Mouse (Mus musculus): ENCODE data around the gene Ndrg4. TPM values are rescaled to one million over a fixed set of nuclear protein-coding genes. Genes with fewer than 3 reads are reported as not detected.
A peak's percentile ranks its signal among the peaks of the same experiment; 100 is the strongest.

The Ndrg4 gene
- polyA plus RNA-seq (2015; fragmentation: Nextera tagmentation; extraction: Ambion mirVana), result 16.3 and 17.0 TPM in 2 replicates

GRCm38 (mm10) chr8:95676631-95677030, at the start of gene Ndrg4:
Gene Ndrg4, plus strand, starts transcription at chr8:95676980.
- 40% methylated on average over 9 of the region's 9 CpGs for WGBS
- H3K27ac ChIP-seq, result no peak within 1 kb of the TSS
- H3K36me3 ChIP-seq, result no peaks in the 10 kb centered on the region
- peak within 1 kb of the TSS; percentile 98 for H3K4me2 ChIP-seq (replicated peaks)
- H3K4me1 ChIP-seq (replicated peaks), result peaks cover 14% of the 10 kb centered on the region
- H3K9ac ChIP-seq, result peak within 1 kb of the TSS; percentile 30; the same call in 1 of the 2 replicates
- H3K27me3 ChIP-seq (replicated peaks), result peaks cover 72% of the 10 kb centered on the region
- ATAC-seq, result no peak
- no peaks in the 10 kb centered on the region for H3K9me3 ChIP-seq
- H3K4me3 ChIP-seq (replicated peaks), result peak within 1 kb of the TSS; percentile 53

- Histone ChIP-seq H3K27me3 (replicated peaks) (no peaks in the 10 kb centered on the region), H3K4me2 (replicated peaks) (peak overlapping the region; percentile 75), H3K4me3 (replicated peaks) (no peak overlapping the region), H3K27ac (no peak overlapping the region), H3K9ac (no peak overlapping the region), H3K36me3 (no peaks in the 10 kb centered on the region; the same call in 1 of the 2 replicates), H3K9me3 (no peaks in the 10 kb centered on the region), H3K4me1 (replicated peaks) (0 out of 2 replicates have a peak, but pooled peaks cover 5% of the 10 kb centered on the region)
- 82% methylated on average over 6 of the region's 6 CpGs for WGBS
- no peak for ATAC-seq
Measured at GRCm38 (mm10) chr8:95632840-95633239, 43.9 kb upstream of the Ndrg4 start.

- WGBS, result under 1% methylated on average over 52 of the region's 52 CpGs
- peak within 1 kb of the TSS; percentile 60; the same call in 1 of the 2 replicates for H3K27ac ChIP-seq
- 0 out of 2 replicates have a peak, but pooled peaks cover 5% of the 10 kb centered on the region for H3K4me1 ChIP-seq (replicated peaks)
- H3K27me3 ChIP-seq (replicated peaks), result no peaks in the 10 kb centered on the region
- H3K9me3 ChIP-seq, result no peaks in the 10 kb centered on the region
- H3K36me3 ChIP-seq, result no peaks in the 10 kb centered on the region; the same call in 1 of the 2 replicates
- peak within 1 kb of the TSS; percentile 75 for H3K4me2 ChIP-seq (replicated peaks)
- peak; percentile 97 for ATAC-seq
- peak within 1 kb of the TSS; percentile 83 for H3K4me3 ChIP-seq (replicated peaks)
- peak within 1 kb of the TSS; percentile 68 for H3K9ac ChIP-seq
Measured at GRCm38 (mm10) chr8:95633262-95634062, 43.3 kb upstream of the Ndrg4 start, which contains the start of gene Gins3. Gene Gins3, plus strand, starts transcription at chr8:95633453.

GRCm38 (mm10) chr8:95634063-95634340, 42.8 kb upstream of the Ndrg4 start:
- no peak overlapping the region for H3K27ac ChIP-seq
- H3K4me1 ChIP-seq (replicated peaks), result 0 out of 2 replicates have a peak, but pooled peaks cover 5% of the 10 kb centered on the region
- H3K4me2 ChIP-seq (replicated peaks), result peak overlapping the region; percentile 75
- peak; percentile 24 for ATAC-seq
- H3K27me3 ChIP-seq (replicated peaks), result no peaks in the 10 kb centered on the region
- WGBS, result under 1% methylated on average over 6 of the region's 6 CpGs
- H3K9ac ChIP-seq, result peak overlapping the region; percentile 68
- no peaks in the 10 kb centered on the region for H3K9me3 ChIP-seq
- H3K4me3 ChIP-seq (replicated peaks), result peak overlapping the region; percentile 83
- no peaks in the 10 kb centered on the region; the same call in 1 of the 2 replicates for H3K36me3 ChIP-seq

- no peaks in the 10 kb centered on the region for H3K9me3 ChIP-seq
- peaks cover 4% of the 10 kb centered on the region; the same call in 1 of the 2 replicates for H3K36me3 ChIP-seq
- H3K27ac ChIP-seq, result no peak overlapping the region
- no peak for ATAC-seq
- no peak overlapping the region for H3K4me2 ChIP-seq (replicated peaks)
- 90% methylated on average over 2 of the region's 2 CpGs for WGBS
- no peaks in the 10 kb centered on the region for H3K27me3 ChIP-seq (replicated peaks)
- no peaks in the 10 kb centered on the region for H3K4me1 ChIP-seq (replicated peaks)
- H3K9ac ChIP-seq, result no peak overlapping the region
- H3K4me3 ChIP-seq (replicated peaks), result no peak overlapping the region
Measured at GRCm38 (mm10) chr8:95644942-95645341, 31.8 kb upstream of the Ndrg4 start.

GRCm38 (mm10) chr8:95648251-95648650, 28.5 kb upstream of the Ndrg4 start:
- Histone ChIP-seq H3K27me3 (replicated peaks) (no peaks in the 10 kb centered on the region), H3K36me3 (peaks cover 2% of the 10 kb centered on the region; the same call in 1 of the 2 replicates), H3K4me1 (replicated peaks) (no peaks in the 10 kb centered on the region), H3K4me3 (replicated peaks) (no peak overlapping the region), H3K9me3 (no peaks in the 10 kb centered on the region), H3K27ac (no peak overlapping the region), H3K9ac (no peak overlapping the region), H3K4me2 (replicated peaks) (no peak overlapping the region)
- 85% methylated on average over 3 of the region's 3 CpGs for WGBS
- no peak for ATAC-seq

GRCm38 (mm10) chr8:95653351-95653750, 23.4 kb upstream of the Ndrg4 start:
- no peak overlapping the region for H3K27ac ChIP-seq
- H3K9me3 ChIP-seq, result no peaks in the 10 kb centered on the region
- 62% methylated on average over 5 of the region's 5 CpGs for WGBS
- no peaks in the 10 kb centered on the region for H3K4me1 ChIP-seq (replicated peaks)
- no peak overlapping the region for H3K4me3 ChIP-seq (replicated peaks)
- no peak overlapping the region for H3K9ac ChIP-seq
- no peaks in the 10 kb centered on the region for H3K36me3 ChIP-seq
- H3K27me3 ChIP-seq (replicated peaks), result no peaks in the 10 kb centered on the region
- no peak overlapping the region for H3K4me2 ChIP-seq (replicated peaks)
- ATAC-seq, result no peak

- Histone ChIP-seq H3K36me3 (no peaks in the 10 kb centered on the region), H3K9me3 (no peaks in the 10 kb centered on the region), H3K4me1 (replicated peaks) (no peaks in the 10 kb centered on the region), H3K9ac (no peak overlapping the region), H3K27me3 (replicated peaks) (no peaks in the 10 kb centered on the region), H3K4me3 (replicated peaks) (no peak overlapping the region), H3K27ac (no peak overlapping the region), H3K4me2 (replicated peaks) (no peak overlapping the region)
- 64% methylated on average over 7 of the region's 7 CpGs for WGBS
- no peak for ATAC-seq
Measured at GRCm38 (mm10) chr8:95655831-95656230, 20.9 kb upstream of the Ndrg4 start.

GRCm38 (mm10) chr8:95656316-95657002, 20.3 kb upstream of the Ndrg4 start:
- H3K27me3 ChIP-seq (replicated peaks), result no peaks in the 10 kb centered on the region
- no peak overlapping the region for H3K27ac ChIP-seq
- WGBS, result 42% methylated on average over 5 of the region's 5 CpGs
- no peaks in the 10 kb centered on the region for H3K4me1 ChIP-seq (replicated peaks)
- no peak overlapping the region for H3K4me2 ChIP-seq (replicated peaks)
- H3K9me3 ChIP-seq, result no peaks in the 10 kb centered on the region
- H3K9ac ChIP-seq, result no peak overlapping the region
- no peaks in the 10 kb centered on the region for H3K36me3 ChIP-seq
- ATAC-seq, result no peak
- no peak overlapping the region for H3K4me3 ChIP-seq (replicated peaks)

- ATAC-seq, result no peak
- 49% methylated on average over 2 of the region's 2 CpGs for WGBS
- Histone ChIP-seq H3K4me1 (replicated peaks) (no peaks in the 10 kb centered on the region), H3K27me3 (replicated peaks) (no peaks in the 10 kb centered on the region), H3K27ac (no peak overlapping the region), H3K9me3 (no peaks in the 10 kb centered on the region), H3K4me2 (replicated peaks) (no peak overlapping the region), H3K36me3 (no peaks in the 10 kb centered on the region), H3K4me3 (replicated peaks) (no peak overlapping the region), H3K9ac (no peak overlapping the region)
Measured at GRCm38 (mm10) chr8:95657523-95657922, 19.3 kb upstream of the Ndrg4 start.

- WGBS, result 84% methylated on average over 6 of the region's 6 CpGs
- no peaks in the 10 kb centered on the region for H3K27me3 ChIP-seq (replicated peaks)
Measured at GRCm38 (mm10) chr8:95660334-95660882, 16.4 kb upstream of the Ndrg4 start.

GRCm38 (mm10) chr8:95661085-95661484, 15.7 kb upstream of the Ndrg4 start:
- Histone ChIP-seq H3K4me2 (replicated peaks) (no peak overlapping the region), H3K4me1 (replicated peaks) (no peaks in the 10 kb centered on the region), H3K36me3 (no peaks in the 10 kb centered on the region), H3K9ac (no peak overlapping the region), H3K27me3 (replicated peaks) (no peaks in the 10 kb centered on the region), H3K27ac (no peak overlapping the region), H3K4me3 (replicated peaks) (no peak overlapping the region), H3K9me3 (no peaks in the 10 kb centered on the region)
- 66% methylated on average over 8 of the region's 8 CpGs for WGBS
- ATAC-seq, result peak; percentile 72; the same call in 1 of the 2 replicates

More at GRCm38 (mm10) chr8:95660334-95660882, 16.4 kb upstream of the Ndrg4 start:
- Histone ChIP-seq H3K9ac (no peak overlapping the region), H3K4me3 (replicated peaks) (no peak overlapping the region), H3K36me3 (no peaks in the 10 kb centered on the region), H3K27ac (no peak overlapping the region), H3K4me1 (replicated peaks) (no peaks in the 10 kb centered on the region), H3K4me2 (replicated peaks) (no peak overlapping the region), H3K9me3 (no peaks in the 10 kb centered on the region)
- no peak for ATAC-seq
